Mouse (Mus musculus) R1 (cell line): ENCODE measurements at regions not wholly inside any gene's neighbourhood (a gene's known extent, or its start where the extent isn't known, plus 50 kb on each side); places are given as distances from the start of the nearest gene placed in this dataset.

Source experiments
- DNase-seq: peaks from one replicate; pipeline ENCODE4 v3.0.0-alpha.2; 2018; ENCODE audit warnings: low read depth, low spot score

GRCm38 (mm10) chr12:26244701-26245100 lies 170.4 kb downstream of the Rnf144a start:
- no peak for DNase-seq

GRCm38 (mm10) chr12:26227557-26228020 lies 187.5 kb downstream of the Rnf144a start:
- DNase-seq, result no peak

DNA sequence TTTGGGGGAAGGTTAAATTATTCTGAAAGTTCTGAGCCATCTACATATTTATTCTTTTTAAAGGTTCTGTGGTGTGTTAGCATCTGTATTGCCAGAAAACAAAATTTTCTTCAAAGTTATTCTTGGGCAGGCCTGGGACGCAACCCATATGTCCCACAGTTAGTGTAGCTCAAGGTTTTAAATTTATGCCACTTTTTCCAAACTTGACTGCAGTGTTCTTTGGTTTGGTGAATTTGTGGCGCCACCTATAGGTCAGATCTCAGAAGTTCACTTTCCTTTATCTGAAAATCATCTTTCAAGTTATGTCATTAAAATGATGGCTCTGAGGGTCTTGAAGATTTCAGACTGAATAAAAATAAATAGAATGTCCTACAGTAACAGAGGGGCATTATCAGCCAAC lies 188.7 kb downstream of the Rnf144a start:
- DNase-seq, result peak; percentile 27

DNA sequence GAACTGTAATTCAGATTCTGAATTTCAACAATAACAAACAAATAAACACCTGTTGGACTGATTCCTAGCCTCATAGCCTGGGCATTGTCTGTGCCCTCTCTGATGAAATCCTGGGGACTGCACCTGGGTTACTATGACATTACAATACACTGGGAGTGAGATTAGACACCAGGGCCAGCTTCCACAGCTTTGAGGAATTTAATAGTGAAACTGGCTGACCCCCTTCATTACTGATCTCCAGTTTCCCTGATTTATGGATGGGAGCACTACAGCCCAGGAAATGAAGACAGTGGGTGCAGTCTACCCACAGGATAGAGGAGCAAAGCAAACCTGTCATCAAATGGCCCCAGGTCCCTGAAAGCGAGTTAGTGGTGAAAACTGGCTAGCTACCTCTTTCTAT lies 202.6 kb downstream of the Rnf144a start:
- no peak for DNase-seq

GRCm38 (mm10) chr12:26211423-26211822 lies 203.6 kb downstream of the Rnf144a start:
- no peak for DNase-seq

GRCm38 (mm10) chr12:26206751-26207150 lies 208.3 kb downstream of the Rnf144a start:
- DNase-seq, result no peak

DNA sequence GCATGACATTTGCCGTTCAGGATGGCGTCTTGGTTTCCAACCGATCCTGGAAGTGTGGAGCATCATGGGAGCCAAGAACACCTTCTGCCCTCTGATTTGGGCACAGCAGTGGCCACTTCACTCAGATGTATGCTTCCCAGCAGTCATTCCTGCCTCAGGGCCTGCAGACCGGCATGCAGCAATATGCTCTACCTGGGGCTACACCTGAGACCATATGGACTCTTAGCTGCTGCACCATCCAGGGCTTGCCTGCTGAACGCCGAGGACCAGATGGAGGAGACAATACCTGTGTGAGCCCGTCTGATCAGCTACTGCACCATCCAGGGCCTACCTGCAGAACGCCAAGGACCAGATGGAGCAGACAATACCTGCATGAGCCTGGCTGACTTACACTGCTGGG lies 209.0 kb downstream of the Rnf144a start:
- DNase-seq, result no peak

GRCm38 (mm10) chr12:26191982-26192576 lies 223.0 kb downstream of the Rnf144a start:
- no peak for DNase-seq

GRCm38 (mm10) chr12:26191268-26191981 lies 223.6 kb downstream of the Rnf144a start:
- DNase-seq, result no peak

- no peak for DNase-seq
Measured at GRCm38 (mm10) chr12:26188996-26189395, 226.1 kb downstream of the Rnf144a start.

- DNase-seq, result no peak
Measured at GRCm38 (mm10) chr12:26187091-26187862, 227.8 kb downstream of the Rnf144a start.

DNA sequence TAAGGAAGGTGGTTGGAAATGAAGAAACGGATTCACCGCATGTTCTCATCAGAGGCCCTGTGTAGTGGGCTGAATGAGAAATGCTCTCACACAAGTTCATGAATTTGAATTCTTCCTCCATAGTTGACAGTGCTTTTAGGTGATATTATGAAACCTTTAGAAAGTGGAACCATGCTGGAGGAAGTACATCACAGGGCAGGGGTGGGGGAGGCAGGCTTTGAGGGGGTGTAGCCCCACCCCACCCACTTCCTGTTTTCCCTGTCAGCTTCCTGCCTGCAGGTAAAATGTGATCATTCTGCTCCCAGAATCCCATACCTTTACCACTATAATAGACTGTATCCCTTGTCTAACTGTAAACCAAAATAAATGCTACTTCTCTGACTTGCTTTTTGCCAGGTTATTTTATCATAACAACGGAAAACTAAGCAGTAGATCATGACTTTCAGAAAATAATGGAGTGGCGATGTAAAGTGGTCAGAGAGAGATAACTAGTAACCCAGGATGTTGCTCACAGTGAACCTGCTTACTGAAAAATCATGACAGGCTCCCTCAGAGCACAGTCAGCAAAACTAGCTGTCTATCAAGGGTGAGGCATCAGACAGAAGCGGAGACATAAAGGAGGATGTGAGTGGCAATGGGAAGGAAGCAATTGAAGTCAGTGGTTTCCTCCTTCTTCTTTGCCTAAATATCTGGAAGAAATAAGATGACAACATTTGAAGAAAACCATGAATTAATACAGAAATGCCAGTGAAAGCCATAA lies 230.2 kb downstream of the Rnf144a start:
- DNase-seq, result no peak

- DNase-seq, result no peak
Measured at GRCm38 (mm10) chr12:26183021-26183420, 232.0 kb downstream of the Rnf144a start.

DNA sequence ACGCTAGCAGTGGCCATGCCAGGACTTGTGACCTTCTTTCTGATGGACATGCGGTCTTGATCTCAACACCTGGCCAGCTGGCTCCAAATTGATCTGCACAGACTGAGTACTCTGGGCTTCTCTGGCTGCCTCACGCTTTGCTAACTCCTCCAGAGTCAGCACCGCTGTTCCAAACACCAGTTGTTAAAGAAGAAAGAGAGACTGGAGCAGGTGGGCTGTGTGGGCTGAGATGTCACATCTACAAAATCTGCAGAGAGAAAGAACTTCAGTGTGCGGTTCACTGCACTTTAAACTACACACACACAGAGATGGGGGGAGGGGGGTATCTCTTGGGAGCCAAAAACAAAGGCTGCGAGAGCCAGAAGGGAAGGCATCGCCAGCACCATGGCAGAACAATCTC lies 234.2 kb downstream of the Rnf144a start:
- no peak for DNase-seq

- no peak for DNase-seq
Measured at GRCm38 (mm10) chr12:26176231-26176662, 238.8 kb downstream of the Rnf144a start.

GRCm38 (mm10) chr12:26163416-26163815 lies 251.6 kb downstream of the Rnf144a start:
- DNase-seq, result no peak

- no peak for DNase-seq
Measured at GRCm38 (mm10) chr12:26160861-26161615, 254.0 kb downstream of the Rnf144a start.

DNA sequence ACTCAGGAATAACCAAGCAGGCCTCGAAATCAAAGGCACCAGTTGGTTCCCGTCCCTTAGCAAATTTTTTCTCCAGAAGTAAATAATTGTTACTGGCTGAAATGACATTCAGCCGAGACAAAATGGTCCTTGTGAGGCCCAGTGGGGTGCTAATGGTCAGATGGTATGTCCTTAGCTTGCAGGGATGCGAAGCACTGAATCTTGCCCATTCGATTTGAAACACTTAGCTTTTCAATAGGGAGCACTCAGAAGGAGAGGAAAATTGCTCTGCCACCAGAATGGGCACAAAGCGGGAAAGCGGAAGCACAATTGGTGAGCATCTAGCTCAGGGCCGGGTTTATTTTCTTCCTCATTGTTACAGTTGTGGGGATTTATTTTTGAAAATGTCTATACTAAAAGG lies 262.1 kb downstream of the Rnf144a start:
- no peak for DNase-seq

DNA sequence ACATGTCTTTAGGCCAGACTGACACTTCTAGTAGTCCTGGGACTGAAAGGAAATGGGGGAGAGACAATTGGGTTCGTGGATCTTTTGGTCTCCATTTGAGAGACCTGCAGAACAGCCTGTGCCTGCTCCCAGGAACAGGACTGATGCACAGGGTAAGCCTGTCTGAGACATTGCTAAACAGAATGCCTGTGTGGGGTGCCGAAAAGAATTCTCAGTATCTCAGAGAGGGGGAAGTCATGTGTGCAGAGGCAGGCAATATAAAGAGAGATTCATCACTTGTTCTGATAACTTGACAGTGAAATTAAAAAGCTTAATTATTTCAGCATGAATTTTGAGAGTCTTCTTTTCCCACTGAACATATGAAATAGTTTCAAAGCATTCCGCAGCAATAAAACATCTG lies 268.7 kb downstream of the Rnf144a start:
- DNase-seq, result no peak

- no peak for DNase-seq
Measured at GRCm38 (mm10) chr12:26145085-26145714, 269.9 kb downstream of the Rnf144a start.

DNA sequence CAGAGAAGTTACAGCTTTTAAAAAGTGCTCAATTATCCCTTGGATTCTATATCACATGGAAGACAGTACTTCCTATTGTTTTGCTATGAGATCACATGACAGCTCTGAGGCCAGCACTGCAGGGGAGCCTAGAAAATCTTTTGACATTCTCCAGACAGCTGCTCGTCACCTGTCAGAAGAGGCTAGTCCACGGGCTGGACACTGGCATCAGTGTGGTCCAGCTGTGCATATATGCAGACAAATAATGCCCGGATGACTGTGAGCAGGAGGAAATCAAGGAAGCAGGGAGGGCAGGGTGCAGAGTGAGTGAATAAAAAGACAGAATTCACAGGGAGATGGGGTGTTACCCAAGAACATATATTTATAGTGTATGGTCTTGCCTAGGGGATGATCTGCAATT lies 270.4 kb downstream of the Rnf144a start:
- DNase-seq, result no peak
